Mouse (Mus musculus) embryo, embryonic 11.5 days (tissue): ENCODE results near the gene Trib2.

ENCODE experiments used
- DNase-seq: peaks from one replicate; pipeline ENCODE4 v3.0.0-alpha.2; 2012; ENCODE audit warnings: low read depth, low spot score

The Trib2 gene

DNA sequence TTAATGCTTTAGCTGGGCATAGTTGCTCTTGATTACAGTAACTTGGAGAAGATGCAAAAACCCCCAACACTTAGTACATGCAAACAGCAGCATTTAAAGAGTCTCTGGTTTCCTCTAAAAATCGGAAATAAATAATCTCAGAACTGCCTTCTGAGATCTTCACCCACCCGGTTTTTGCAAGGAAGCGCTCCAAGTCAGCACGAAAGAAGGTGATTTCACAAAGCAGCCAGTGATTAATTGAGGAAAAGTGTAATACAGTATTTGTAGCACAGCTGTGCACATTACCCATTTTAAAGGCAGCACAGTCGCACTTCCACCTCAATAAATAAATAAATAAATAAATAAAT is 2.9 kb downstream of the Trib2 start:
- no peak for DNase-seq

DNA sequence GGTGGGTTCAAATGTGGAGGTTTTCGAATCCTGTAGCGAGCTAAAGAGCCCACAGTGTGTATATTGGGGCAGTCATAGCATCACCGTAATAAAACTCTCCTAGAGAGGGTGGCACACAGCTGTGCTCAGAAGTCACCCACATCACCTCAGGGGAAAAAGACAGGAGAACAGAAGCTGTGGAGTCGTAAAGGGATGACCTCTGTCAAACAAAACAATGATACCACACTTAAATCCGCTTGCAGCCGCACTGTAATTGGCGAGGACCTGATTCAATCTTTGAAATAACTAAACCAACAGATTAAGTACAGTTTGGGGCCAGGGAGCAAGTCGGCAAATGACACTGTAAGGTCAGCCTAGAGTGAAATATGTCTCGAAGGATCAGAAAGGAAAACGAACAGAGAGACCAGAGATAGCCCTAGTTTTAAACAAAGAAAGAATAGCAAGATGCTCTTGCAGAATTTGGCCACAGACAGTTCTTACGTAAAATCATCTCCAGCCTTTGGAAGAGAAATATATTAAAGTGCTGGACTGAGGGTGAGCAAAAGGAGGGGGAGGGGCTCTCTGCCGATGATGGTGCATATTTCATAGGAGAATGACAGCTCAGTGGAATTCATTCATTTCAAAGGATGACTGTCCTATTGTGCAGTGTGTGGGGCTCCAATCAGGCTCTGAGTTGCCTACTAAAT is 3.4 kb downstream of the Trib2 start:
- no peak for DNase-seq

DNA sequence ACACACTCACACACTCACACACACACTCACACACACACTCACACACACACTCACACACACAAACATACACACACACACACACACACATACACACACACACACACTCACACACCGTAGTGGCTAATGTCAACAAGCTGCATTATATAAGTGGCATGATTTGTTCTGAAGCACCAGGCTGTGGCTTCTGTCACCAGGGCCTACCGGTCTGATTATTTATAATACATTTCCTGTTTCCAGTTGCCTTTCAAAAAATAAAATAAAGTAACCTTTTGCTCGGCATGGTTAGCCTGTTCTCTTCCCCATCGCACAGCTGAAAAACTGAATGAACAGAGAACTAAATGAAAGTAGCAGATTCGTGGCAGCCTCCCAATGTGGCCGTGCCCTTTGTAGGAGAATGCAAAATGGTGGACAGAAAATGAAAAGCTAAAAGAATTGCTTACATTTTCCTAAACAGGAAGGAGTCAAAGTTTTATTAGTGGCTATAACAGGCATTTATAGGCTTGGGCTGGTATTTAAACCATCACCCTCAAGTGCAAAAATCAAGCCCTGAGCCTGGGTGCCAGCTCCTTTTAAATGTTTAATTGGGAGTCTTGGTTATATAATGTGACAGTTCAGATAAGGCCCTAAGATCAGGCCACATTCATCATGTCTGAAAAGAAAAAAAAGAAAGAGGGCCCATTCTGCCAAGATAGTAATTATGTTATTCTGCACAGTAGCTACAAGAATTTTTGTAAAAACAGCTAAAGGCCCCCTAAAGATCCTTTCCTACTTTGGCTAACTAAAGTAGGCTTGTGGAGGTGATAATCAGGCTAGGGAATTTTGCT is 4.4 kb downstream of the Trib2 start:
- no peak for DNase-seq

DNA sequence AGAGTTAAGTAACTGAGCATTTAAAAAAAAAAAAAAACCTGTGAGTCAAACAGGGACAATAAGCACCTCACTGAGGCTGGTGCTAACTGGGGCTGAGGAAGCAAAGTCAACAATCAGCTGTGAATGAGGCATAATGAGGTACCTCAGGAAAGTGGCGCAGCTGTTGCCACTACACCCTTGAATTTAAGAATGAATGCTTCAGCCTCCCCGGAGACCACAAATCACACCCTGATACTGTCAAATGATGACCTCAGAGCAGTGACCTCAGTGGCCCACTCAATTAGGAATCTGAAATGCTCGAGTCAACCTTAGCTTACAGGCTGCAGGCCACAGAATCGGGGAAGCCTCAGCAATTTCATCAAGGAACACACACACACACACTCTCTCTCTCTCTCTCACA is 5.0 kb downstream of the Trib2 start:
- DNase-seq, result no peak

DNA sequence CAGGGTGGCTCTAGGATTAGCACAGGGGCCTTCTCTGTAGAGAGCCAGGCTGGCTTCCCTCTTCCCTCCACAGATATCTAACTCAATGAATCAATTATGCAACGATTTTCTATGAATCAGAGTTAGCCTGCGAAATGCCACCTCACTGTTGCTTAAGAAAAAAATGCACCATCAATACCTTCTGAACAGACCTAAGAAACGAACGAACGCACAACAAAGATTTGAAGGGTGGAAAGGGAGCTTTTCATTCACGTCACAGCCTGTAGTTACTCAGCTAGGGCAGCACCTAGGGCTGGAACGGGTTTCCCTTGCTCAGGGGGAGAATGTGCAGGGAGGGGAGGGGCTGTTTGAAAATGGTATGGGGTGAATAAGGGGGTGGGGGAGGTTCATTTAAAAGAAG is 5.8 kb downstream of the Trib2 start:
- no peak for DNase-seq

DNA sequence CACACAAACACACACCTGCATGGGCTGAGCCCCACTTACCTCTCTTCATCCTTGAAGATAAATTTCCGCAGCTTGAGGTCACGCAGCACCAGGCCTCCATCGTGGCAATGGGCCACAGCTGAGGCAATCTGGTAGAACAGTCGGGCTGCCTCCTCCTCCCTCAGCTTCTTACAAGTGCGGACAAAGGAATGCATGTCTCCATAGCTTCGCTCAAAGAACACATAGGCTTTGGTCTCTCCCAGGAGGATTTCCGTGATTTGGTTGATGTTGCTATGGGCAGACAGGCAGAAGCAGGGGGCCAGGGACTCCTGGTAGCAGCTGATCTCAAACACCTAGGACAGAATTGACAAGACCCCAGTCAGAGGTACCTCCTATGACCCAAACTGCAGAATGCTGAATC is 7.1 kb downstream of the Trib2 start:
- no peak for DNase-seq

DNA sequence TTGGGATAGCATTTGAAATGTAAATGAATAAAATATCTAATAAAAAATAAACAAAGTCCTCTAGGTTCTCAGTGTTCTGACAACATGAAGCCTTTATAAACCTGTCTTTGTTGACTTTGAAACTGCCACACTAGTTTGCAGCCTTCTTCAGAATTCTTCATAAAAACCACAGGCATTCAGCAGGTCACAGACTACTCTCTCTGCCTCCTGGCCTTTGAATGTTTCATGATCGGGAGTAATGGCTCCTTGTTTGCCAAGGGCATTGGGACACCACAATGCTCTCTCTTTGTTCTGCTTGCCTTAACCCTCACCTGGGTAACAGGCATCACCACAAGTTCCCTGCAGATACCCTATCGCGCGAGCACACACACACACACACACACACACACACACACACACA is 7.5 kb downstream of the Trib2 start:
- DNase-seq, result no peak

DNA sequence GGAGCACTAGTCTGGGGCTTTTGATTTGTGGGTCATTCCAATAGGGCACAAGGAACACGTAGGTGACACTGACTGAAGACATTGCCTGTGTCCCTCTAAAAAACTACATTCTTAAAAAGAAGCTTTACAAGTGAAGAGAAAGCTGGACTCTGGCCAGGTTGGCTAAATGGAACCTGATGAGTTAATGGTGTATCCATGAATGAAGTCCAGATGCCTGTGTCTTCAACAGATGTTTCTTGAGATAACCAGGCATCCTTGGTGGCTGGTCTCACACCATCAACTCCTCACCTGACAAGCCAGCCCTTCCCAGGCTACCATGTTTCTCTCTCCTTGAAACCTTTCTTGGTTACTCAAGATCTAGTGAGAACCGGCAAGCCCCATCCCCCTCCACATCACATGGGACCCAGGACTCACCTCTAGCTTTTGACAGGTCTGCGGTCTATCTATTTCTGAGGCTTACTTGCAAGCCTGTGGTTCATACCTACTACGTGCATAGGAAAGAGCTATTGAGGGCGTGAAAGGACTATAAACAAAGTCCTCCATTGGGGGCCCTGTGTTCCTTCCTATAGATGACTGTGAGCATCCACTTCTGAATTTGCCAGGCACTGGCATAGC is 8.4 kb downstream of the Trib2 start:
- DNase-seq, result no peak

DNA sequence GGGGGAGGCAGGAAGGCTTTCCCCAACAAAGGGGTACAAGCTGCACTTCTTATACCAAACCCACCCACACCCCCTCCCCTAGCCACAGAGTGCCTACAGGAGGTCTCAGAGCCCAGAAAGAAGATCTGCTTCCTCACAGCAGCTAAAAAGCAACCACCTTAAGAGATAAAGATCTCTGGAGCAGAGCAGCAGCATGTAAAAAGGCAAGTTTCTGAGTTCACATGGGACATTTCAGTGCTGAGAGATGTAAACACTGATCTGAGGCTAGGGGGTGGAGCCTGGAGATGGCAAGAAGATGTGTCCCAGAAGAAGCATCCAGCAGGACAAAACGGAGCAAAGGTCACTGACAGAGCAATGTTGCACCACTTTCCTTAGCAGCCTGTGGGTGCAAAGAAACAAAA is 11.8 kb downstream of the Trib2 start:
- DNase-seq, result no peak

DNA sequence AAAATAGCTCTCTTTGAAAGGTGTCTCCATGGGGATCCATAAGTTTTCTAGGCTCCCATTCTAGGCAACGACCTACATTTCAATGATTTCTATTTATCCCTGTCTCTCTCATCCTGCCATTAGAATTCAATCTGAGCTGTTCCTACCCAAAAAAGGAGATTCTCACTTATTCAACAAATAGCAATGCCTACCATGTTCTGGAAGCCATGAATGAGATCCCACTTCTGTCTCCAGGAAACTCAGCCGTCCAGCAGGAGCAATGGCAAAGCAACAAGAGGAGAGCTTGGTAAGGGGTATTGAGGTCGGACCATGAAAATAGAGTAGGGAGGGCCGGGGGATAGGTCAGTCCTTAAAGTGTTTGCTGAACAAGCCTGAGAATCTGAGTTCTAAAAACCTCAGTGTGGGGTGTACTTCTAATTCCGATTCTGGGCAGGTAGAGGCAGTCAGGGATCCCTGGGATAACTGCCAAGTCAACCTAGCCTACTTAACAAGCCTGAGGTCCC is 12.7 kb downstream of the Trib2 start:
- no peak for DNase-seq

DNA sequence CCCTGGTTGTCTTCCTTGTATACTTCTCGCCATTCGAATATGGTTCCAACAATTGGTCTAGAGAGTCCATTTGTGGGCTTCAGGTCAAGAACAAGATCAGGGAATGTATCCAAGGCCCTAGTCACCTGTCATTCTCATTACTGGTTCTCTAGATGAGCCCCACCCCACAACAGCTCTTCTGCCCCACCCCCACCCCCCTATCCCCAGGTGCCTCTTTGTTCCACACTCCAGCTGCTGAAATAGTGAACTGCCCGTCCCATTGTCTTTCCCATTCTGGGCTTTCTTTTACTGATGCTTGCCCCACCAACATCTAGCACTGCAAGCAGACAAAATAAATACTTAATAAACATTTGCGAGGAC is 15.2 kb downstream of the Trib2 start:
- DNase-seq, result no peak

DNA sequence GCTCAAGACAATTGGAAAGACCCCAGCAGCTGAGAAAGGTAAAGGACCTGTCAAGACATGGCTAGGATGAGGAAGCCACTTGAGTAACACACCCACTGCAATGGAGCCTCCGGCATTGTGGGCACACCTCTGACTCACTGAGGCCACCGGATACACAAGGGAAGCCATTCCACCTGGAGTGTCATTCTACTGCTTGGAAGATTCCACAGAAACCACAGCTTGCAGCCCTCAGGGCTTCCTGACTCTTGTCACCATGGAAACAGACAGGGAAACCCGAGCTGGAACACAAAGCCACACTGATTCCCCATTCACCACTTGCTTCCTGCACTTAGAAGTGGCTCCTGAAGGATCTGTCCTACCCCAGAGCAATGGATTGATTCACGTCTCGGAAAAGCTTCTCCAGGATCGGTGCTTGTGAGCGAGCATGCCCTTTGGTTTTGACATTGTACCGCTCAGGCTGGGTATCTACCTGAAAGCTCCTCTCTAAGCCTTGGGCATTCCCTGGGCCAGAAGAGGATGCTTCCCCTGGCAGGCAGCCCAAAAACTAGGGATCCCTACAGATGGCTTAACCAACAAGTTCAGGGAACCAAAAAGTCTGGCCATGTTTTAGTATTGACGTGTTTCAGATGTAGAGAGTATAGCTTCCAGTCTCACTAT is 15.7 kb downstream of the Trib2 start:
- no peak for DNase-seq

DNA sequence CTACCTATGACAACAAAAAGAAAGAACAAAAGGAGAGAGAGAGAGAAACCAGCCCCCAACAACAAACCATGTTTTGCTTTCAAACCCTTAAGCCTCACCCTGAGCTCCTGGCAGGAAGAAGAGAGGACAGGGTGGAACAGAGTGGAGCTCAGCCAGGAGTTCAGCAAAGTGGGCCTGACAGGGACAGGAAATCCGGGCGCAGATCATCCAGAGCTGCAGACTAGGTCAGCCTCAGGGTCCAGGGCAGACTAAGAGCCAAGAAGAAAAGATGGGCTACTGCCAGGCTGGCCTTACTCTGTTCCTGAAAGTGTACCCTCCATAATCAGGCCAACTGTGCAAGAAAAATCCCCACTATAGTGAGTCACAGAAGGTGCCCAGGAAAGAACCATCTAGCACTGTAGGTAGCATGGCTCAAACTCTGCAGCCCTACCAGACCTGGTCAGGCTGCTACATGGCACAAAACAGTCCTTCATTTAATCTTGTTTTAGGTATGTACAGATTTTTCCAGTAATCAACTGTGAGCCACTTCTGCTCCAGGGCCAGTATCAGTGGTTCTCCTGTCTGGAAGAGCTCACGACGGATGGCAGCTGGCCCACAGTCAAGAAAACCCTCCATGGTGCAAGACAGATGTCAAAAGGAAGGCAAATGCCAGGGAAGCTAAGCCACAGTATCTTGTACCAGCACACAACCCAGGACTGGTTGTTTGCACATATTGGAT is 16.4 kb downstream of the Trib2 start:
- no peak for DNase-seq

DNA sequence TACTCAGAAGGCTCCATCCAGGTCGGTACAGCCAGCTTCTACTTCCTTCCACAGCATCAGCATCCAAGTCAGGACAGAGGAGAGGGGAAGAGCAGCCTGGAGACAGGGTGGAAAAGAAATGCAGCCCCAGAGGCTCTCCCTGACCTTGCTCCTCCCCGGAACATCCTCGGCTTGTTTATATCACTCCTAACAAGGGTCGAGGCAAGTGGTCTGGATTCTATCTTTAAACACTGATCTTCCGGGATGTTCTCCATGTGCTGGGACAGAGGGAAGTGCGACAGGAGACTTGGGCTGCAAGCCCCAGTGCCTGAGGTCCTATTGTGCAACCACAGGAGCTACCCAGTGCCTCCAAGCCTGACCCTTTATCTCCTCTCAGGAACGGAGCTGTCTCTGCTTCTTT is 18.7 kb downstream of the Trib2 start:
- no peak for DNase-seq

DNA sequence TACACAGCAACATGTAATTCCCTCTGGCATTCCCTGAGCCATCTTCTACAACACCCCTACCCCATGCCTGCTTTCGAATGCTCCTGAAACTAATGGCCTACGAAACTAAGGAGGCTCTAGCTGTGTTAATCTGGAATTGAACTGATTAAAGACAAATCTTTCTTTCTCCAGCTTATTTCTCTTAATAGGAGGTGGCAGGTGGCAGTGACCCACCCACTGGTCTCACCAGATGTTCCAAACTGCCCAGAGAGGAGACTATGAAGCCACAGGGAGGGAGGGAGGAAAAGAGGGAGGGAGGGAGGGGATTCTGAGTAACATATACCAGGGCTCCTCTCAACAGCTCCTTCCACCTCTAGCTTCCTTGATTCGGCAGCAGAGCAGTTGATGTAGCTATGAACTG is 20.8 kb downstream of the Trib2 start:
- no peak for DNase-seq

DNA sequence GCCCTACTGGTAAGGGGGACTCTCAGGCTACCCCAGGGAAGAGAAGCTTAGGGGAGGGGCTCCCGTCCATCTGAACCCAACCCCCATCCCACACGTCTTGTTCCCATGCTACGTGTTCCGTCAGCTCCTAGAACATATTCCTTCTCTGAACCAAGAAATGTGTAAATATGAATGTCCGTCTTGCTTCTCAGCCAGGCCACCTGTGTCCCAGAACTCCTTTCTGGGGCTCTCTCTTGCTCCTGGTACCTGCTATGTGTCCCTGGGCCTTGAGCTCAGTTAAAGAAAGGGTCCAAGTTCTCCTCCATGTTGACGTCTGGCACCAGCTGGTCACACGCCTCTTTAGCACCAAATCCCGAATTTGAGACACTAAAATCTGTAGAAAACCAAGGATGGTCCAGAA is 23.4 kb downstream of the Trib2 start:
- DNase-seq, result no peak

DNA sequence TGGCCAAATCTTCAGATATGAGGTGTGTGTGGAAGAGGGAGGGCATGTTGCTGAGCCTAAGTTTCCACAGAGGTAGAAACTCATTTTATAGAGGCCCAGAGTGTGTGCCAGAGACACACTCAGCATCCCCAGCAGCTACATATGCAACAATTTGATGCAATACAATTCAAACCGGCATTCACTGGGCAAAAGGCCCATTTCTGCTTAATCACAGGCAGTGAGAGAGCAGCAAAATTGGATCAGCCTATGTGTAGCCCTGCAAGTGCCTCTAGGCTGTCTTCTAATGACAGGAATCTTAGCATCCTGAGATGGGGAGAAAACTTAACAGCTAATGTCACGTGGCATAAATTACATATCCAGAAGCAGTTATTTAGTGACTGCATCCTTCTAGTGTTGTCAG is 26.5 kb downstream of the Trib2 start:
- DNase-seq, result no peak

DNA sequence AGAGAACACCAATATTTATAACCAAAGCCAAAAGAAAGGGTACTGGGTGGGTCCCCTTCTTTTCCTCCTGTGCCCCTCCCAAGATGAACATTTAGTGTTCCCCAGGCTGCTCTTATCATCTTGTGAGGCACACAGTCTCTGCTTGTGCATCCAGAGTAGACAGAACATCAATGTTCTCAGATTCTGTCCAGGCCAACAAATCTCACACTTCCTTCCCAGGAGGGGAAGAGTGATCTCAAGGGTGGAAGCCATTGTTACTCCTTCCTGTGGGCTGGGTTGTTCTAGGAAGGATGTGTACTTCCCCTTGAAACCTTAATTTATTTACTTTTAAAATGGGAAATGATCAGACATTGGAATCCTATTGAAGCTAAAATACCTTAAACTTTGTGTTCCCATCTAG is 39.7 kb downstream of the Trib2 start:
- no peak for DNase-seq

DNA sequence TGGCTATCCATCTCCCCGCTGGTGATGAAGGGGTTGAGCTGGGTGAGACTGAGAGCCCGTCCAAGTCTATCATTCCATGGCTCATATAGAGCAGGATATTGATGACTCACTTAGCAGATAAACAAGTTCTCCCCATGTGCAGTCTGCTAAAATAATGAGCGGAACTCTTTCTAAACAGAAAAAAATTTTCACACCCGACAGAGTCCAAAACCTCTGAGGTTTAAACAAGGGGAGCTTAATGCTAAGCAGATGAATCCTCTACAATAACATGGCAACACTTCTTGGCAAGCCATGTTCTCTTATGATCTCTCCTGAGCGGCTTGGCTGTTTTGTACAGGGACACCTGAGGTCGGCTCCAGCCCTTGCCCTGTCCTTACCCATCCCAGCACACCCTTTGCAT is 45.0 kb downstream of the Trib2 start:
- no peak for DNase-seq

DNA sequence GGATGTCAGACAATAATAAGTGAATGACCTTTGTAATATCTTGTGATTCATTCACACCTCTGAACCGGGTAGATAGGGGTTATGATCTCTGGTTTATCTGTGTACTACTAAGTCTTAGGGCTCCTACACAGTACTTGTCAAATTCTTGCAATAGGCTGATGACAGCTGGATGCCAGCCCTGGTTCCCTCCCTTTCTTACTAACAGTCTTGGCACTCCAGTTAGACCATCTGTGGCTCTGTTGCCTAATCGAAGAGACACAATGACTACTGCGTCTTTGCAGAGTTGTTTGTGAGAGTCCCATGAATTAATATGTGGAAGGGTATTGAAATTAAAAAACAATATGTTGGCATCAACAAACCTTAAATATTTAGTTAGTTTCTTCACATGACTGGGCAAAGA is 48.2 kb downstream of the Trib2 start:
- DNase-seq, result no peak

DNA sequence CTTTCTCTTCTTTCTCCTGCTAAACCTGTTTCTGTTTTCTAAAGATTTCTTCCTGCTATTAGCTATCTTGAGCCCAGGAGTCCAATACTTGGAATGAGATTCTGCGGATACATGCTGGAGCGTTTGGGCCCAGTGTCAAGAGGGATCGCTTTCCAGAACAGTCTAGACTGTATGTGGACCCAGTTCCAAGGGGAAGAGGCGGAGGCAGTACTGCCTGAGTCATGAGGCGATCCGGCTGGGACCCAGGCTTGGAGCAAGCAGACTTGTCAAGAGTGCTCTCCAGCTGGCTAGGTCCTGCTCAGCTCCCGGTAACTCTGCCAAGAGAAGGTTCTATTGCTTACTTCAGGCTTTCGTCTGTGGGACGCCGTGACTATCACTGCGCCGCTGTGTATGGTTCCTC is 50.7 kb downstream of the Trib2 start:
- DNase-seq, result no peak

DNA sequence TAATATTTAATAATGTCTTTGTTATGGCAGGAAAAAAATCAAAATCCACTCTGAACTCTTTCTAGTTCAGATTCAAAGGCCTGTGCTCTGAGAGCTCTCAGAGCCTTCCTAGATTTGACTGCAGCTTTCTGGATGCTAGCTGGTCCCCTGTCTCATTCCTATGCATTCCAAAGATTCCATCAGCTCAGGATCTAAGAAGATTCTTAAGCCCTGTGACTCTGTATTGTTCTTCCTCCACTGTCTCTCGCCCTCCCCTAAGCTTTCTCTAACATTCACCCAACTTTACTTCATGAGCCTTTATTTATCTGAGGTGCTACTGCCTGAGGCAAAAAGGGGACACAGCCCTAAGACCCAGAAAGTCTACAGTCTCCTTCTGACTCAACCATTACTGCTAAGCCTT is 51.5 kb downstream of the Trib2 start:
- no peak for DNase-seq
